Mouse (Mus musculus) intestine, embryonic 16.5 days (tissue): Measurements from ENCODE around the gene Megf6. TPM values are rescaled to one million over a fixed set of nuclear protein-coding genes. Genes with fewer than 3 reads are reported as not detected.

ENCODE experiments used
- ATAC-seq: fragments of 200-750 bp; cut with Nextera tagmentation; 2 replicates; pipeline ENCODE4 v1.8.0; 2017; ENCODE audit warnings: moderate TSS enrichment, moderate library complexity
- H3K27ac ChIP-seq: fragments of 300-500 bp; sonication (generic); 2 replicates; pipeline ENCODE4 v1.5.1; 2014; ENCODE audit warnings: mild to moderate bottlenecking, low read length
- H3K27me3 ChIP-seq: fragments of 300-500 bp; sonication (generic); replicated peaks from 2 replicates; pipeline ENCODE4 v1.6.1; 2014; ENCODE audit warnings: low read length, control low read depth, mixed read lengths; ENCODE audit not compliant: control insufficient read depth, insufficient read depth
- H3K36me3 ChIP-seq: fragments of 300-500 bp; sonication (generic); 2 replicates; pipeline ENCODE4 v1.6.1; 2014; ENCODE audit warnings: low read length, control low read depth; ENCODE audit not compliant: control insufficient read depth, insufficient read depth
- H3K4me1 ChIP-seq: fragments of 300-500 bp; sonication (generic); 2 replicates; pipeline ENCODE4 v1.6.1; 2014; ENCODE audit warnings: low read length, control low read depth, mixed read lengths; ENCODE audit not compliant: control insufficient read depth, insufficient read depth
- H3K4me2 ChIP-seq: fragments of 300-500 bp; sonication (generic); 2 replicates; pipeline ENCODE4 v1.6.1; 2014; ENCODE audit warnings: low read depth, low read length, control low read depth
- H3K4me3 ChIP-seq: fragments of 300-500 bp; sonication (generic); 2 replicates; pipeline ENCODE4 v1.5.1; 2014; ENCODE audit warnings: mild to moderate bottlenecking, low read length
- H3K9ac ChIP-seq: fragments of 300-500 bp; sonication (generic); 2 replicates; pipeline ENCODE4 v1.6.1; 2014; ENCODE audit warnings: low read depth, low read length
- H3K9me3 ChIP-seq: fragments of 300-500 bp; sonication (generic); 2 replicates; pipeline ENCODE4 v1.6.1; 2016; ENCODE audit warnings: low read length, control low read depth; ENCODE audit not compliant: control insufficient read depth
- WGBS: fragments of 180-500 bp; shearing (Covaris S2); extraction: QIAGEN DNeasy Blood & Tissue Kit; methylation state at CpG from one replicate; pipeline ENCODE4 v1.1.7; 2014; 5-methylcytosine and 5-hydroxymethylcytosine counted together
- polyA plus RNA-seq: library from polyadenylated mRNA; unstranded; fragments of >200 nt; fragmentation: Nextera tagmentation; extraction: Ambion mirVana; gene quantifications from 2 replicates; pipeline ENCODE4 v1.2.1, GENCODE M21; 2015

Gene Megf6
- polyA plus RNA-seq, 1 experiment from 2014 or later: 10.3 TPM

DNA sequence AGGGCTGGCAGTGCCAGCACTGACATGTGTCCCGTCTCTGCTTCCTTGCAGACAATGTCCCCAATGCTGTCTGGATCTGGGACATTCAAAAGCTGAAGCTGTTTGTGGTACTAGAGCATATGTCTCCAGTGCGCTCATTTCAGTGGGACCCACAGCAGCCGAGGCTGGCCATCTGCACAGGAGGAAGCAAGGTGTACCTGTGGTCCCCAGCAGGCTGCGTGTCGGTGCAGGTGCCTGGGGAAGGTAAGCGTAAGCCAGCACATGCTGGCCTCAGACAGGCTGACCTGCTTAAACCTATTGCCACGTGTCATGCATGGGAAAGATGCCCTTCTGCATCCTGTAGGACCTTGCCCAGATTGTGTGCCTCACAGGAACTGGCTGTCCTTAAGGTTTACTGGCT, 14.5 kb upstream of the Megf6 start:
- no peak for ATAC-seq
- no peaks in the 10 kb centered on the region for H3K27me3 ChIP-seq
- WGBS: 86% methylated on average over 7 of the region's 7 CpGs

DNA sequence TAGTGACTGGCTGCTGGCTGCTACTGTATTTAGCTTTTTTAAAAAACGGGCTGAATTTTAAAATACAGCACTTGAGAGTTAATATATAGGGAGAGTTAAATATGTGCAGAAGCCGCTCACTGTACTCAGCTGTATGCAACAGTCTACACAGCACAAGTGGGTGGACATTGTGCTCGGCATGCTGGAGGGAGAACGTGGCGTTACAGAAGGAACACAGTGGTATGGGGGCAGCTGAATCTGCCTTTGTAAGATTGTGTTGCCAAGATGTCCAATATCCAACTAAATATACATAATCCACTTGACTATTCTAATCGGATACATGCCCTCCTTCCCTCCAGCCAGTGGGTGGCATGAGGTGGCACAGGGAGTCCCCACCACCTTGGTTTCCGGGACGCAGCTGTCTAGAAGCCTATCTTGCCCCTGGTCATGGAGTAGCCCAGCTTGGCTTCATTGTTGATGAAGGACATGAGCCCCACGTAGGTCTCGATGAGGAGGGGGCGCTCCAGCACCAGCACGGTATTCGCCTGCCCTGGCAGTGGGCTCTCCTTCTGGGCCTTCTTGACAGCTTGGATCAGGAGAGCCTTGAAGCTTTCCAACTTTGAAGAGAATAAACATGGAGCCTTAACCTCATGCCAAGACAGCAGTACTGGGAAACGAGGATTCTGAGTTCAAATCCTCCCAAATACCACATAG, 12.4 kb upstream of the Megf6 start:
- 94% methylated on average over 14 of the region's 14 CpGs for WGBS

More for the DNA sequence above, 14.5 kb upstream of the Megf6 start:
- H3K27ac ChIP-seq: no peak overlapping the region
- no peak overlapping the region for H3K4me3 ChIP-seq
- no peak overlapping the region for H3K9ac ChIP-seq
- H3K4me2 ChIP-seq: no peak overlapping the region
- H3K36me3 ChIP-seq: peaks cover 6% of the 10 kb centered on the region
- peaks cover 10% of the 10 kb centered on the region for H3K4me1 ChIP-seq
- no peaks in the 10 kb centered on the region for H3K9me3 ChIP-seq

DNA sequence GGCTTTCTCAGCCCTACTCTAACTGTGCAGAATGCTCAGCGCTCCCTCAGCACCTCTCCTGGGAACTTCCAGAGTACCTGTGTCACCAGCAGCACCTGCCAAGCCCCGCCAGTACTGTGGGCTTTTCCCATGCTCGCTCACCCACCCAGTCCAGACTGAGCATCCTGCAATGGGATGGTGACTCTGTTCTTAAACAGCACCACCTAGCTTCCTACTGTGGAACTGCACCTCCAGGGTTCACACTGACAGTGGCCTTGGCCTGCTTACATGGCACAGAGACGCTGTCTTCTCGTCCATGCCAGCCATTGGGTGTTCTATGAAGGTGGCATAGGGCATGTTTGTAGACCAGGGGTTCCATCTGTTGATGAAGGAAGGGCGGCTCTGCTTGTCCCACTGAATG, 11.5 kb upstream of the Megf6 start:
- Histone ChIP-seq H3K4me2 (no peak overlapping the region), H3K4me3 (no peak overlapping the region), H3K9me3 (no peaks in the 10 kb centered on the region), H3K4me1 (peaks cover 16% of the 10 kb centered on the region), H3K9ac (no peak overlapping the region), H3K27me3 (no peaks in the 10 kb centered on the region), H3K27ac (no peak overlapping the region), H3K36me3 (peaks cover 6% of the 10 kb centered on the region)
- 13% methylated on average over 6 of the region's 6 CpGs for WGBS
- 0 out of 2 replicates have a peak, but pooled peaks have one; percentile 6 for ATAC-seq

More for the DNA sequence above, 12.4 kb upstream of the Megf6 start:
- ATAC-seq: no peak
- H3K4me2 ChIP-seq: no peak overlapping the region
- H3K36me3 ChIP-seq: peaks cover 6% of the 10 kb centered on the region
- H3K27ac ChIP-seq: no peak overlapping the region
- no peak overlapping the region for H3K9ac ChIP-seq
- H3K9me3 ChIP-seq: no peaks in the 10 kb centered on the region
- peaks cover 16% of the 10 kb centered on the region for H3K4me1 ChIP-seq
- no peak overlapping the region for H3K4me3 ChIP-seq
- H3K27me3 ChIP-seq: no peaks in the 10 kb centered on the region

DNA sequence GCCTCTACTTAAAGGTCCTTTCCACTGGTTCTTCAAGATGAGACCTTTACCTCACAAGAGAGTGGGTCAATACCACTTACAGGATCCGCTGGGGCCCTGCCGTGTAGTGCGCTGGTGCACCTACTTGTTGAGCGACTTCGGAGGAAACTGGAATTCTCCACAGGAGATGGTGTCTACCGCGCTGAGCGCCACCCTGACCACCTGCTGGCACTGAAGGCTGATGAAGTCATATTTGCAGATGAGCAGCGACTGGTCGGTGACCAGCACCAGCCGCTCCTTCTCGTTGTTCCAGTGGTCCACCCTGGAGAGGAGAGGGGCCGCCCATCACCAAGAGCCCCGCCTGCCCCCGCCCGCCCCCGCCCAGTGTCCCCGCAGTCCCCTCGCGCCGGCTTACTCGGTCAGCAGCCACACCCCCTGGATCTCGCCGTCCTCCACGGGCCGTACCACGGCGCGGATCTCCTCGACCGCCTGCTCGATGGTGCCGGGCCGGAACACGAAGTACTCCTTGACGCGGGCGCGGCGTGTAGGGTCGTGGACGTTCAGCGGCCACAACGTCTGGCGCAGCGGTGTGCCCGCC, 10.5 kb upstream of the Megf6 start:
- 1% methylated on average over 44 of the region's 47 CpGs for WGBS
- peaks cover 16% of the 10 kb centered on the region for H3K4me1 ChIP-seq
- no peaks in the 10 kb centered on the region for H3K27me3 ChIP-seq

DNA sequence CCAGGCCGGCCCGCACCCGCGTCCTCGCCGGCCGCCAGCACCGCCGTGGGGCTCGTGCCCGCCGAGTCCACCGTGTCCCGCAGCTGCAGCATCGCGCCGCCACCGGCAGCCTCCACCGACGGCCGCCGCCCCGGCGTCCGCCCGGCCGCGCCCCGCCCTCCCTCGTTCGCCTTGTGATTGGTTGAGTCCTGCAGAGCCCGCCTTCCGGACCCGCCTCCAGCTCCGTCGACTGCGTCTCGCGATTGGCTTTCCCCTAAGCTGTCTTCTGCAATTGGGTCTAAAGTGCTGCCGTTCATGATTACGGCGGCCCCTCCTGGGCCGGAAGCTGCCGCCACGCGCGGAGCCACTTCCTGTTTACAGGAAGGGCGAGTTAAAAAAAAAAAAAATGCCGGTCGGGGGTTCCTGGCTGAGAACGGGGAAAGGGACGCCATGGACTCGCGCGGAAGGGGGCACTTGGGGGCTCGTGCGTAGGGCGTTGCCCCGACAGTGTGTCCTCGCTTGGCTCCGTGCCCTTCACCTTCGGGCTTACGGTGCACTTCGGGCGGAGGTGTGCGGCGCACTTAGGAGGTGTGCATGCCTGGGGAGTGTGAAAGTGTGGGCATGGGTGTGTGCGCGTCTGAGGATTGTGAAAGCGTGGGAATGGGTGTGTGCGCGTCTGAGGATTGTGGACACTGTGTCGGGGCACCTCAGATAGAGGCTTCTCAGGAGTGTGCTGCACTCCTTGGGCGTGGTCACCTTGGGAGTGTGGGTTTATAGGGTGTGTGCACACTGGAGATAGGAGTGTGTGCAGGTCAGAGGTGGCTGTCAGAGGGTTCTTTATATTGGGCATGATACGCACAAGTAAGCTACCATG, 9.8 kb upstream of the Megf6 start, which contains the start of gene Tprgl:
Gene Tprgl (minus strand): TSS at position 129 of the 853 bp plus-strand sequence.
- peak; percentile 98 for ATAC-seq
- under 1% methylated on average over 72 of the region's 75 CpGs for WGBS

More for the DNA sequence above, 10.5 kb upstream of the Megf6 start:
- Histone ChIP-seq H3K9ac (peak overlapping the region; percentile 82), H3K4me3 (peak overlapping the region; percentile 92), H3K4me2 (peak overlapping the region; percentile 77), H3K9me3 (no peaks in the 10 kb centered on the region), H3K27ac (peak overlapping the region; percentile 59), H3K36me3 (peaks cover 6% of the 10 kb centered on the region)
- ATAC-seq: peak; percentile 56

DNA sequence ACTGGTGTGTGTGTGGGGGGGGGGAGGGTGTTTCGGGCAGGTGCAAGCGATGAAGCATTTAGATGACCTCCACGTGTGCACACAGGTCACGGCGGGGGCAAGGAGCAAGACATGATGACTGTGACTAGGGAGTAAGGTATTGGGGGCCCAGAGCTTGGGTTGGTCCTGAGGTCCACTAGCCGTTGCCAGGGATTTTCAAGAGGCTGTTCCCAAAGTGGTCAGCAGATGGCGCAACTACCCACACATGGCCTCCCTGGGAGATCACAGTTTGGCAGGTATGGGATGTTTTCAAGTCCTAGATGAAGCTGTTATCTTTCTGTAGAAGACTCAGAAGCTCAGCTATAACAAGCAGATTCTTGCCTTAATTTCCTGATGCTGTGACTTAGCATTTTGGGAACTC, 7.2 kb upstream of the Megf6 start:
- H3K27ac ChIP-seq: no peak overlapping the region
- H3K4me2 ChIP-seq: no peak overlapping the region
- 18% methylated on average over 7 of the region's 7 CpGs for WGBS
- no peak for ATAC-seq
- no peak overlapping the region for H3K9ac ChIP-seq
- no peaks in the 10 kb centered on the region for H3K9me3 ChIP-seq
- H3K36me3 ChIP-seq: no peaks in the 10 kb centered on the region; the same call in 1 of the 2 replicates
- H3K4me3 ChIP-seq: no peak overlapping the region
- H3K27me3 ChIP-seq: no peaks in the 10 kb centered on the region; the same call in 1 of the 2 replicates
- peaks cover 16% of the 10 kb centered on the region for H3K4me1 ChIP-seq

More for the DNA sequence above, 9.8 kb upstream of the Megf6 start, which contains the start of gene Tprgl:
- H3K27ac ChIP-seq: peak within 1 kb of the TSS; percentile 59
- H3K9me3 ChIP-seq: no peaks in the 10 kb centered on the region
- peak within 1 kb of the TSS; percentile 77 for H3K4me2 ChIP-seq
- H3K9ac ChIP-seq: peak within 1 kb of the TSS; percentile 82
- no peaks in the 10 kb centered on the region for H3K27me3 ChIP-seq
- peaks cover 6% of the 10 kb centered on the region for H3K36me3 ChIP-seq
- peaks cover 16% of the 10 kb centered on the region for H3K4me1 ChIP-seq
- H3K4me3 ChIP-seq: peak within 1 kb of the TSS; percentile 92

DNA sequence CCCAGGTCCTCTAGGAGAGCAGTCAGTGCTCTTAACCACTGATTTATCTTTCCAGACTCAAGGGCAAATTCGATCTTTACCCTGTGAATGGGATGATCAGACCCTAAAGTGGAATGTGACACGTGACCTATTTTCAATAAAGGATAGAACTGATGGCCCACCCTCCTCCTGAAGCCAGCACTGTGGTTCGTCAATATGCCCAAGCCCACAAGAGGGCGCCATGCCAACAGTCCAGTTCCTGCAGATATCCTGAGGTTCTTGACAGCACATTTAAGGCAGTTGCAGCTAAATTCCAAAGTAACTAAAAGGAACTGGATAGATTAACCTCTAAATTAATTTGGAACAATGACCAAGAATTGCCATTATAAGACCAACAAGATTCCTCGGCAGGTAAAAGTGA, 3.5 kb upstream of the Megf6 start:
- WGBS: 27% methylated on average over 5 of the region's 5 CpGs
- no peak for ATAC-seq

DNA sequence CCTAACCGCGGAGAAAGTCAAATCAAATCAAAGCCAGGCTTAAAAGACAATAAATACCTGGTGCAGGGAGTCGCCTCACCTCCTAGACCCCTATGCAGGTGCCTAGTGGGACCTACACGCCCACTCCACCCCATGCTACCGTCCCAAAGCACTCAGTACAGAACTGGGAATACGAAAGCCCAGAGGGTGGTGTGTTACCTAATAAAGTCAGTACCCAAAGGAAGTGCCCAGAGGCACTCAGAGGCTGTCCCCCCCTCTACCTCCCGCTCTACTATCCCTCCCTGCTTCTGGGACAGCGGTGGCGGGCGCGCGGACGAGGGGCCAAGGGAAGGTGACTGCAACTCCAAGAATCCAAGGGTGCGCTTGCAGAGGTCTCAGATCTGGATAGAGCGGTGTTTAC, 509 bp upstream of the Megf6 start:
- Histone ChIP-seq H3K27ac (no peak overlapping the region), H3K9me3 (no peaks in the 10 kb centered on the region), H3K4me3 (peak overlapping the region; percentile 54), H3K9ac (peak overlapping the region; percentile 61; the same call in 1 of the 2 replicates), H3K27me3 (peaks cover 42% of the 10 kb centered on the region), H3K4me1 (peaks cover 11% of the 10 kb centered on the region; the same call in 1 of the 2 replicates), H3K4me2 (peak overlapping the region; percentile 93), H3K36me3 (no peaks in the 10 kb centered on the region)
- peak; percentile 19 for ATAC-seq
- 1% methylated on average over 15 of the region's 15 CpGs for whole genome bisulfite sequencing

More for the DNA sequence above, 3.5 kb upstream of the Megf6 start:
- H3K9ac ChIP-seq: no peak overlapping the region
- H3K36me3 ChIP-seq: no peaks in the 10 kb centered on the region
- no peak overlapping the region for H3K4me2 ChIP-seq
- H3K27ac ChIP-seq: no peak overlapping the region
- H3K9me3 ChIP-seq: no peaks in the 10 kb centered on the region
- peaks cover 36% of the 10 kb centered on the region for H3K27me3 ChIP-seq
- no peak overlapping the region for H3K4me3 ChIP-seq
- peaks cover 10% of the 10 kb centered on the region; the same call in 1 of the 2 replicates for H3K4me1 ChIP-seq
